Mouse (Mus musculus): Measurements from ENCODE around the gene Ldha. TPM values are rescaled to one million over a fixed set of nuclear protein-coding genes. Genes with fewer than 3 reads are reported as not detected.
A peak's percentile ranks its signal among the peaks of the same experiment; 100 is the strongest.

The Ldha gene
- total and polyA plus RNA-seq, 2 experiments, result 442 to 594 TPM

DNA sequence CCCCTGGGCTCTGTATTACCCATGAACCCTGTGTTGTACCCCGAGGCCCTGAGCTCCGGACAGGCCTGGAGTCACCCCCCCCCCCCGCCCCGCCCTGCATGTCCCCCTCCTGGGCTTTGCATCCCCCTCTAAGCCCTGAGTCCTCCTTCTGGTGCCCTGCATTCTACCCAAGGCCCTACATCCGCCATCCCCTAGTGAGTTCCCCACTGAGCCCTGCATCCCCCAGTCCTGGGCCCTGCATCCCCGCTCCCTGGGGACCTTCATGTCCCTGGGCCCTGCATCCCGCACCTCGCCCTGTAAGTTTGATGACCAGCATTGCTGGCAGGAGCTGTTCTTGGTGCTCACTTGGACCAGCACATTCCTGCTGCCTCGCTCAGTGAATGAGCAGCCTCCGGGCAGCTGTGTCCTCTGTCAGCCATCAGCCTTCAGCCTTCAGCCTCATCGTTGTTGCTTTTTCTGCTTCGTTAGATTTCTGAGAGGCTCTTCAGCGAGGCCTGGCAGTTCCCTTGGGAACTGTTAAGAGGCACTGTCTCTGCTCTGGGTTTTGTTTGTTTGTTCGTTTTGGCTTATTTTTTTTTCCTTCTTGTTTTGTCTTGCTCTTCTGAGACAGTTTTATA is 6.2 kb upstream of the Ldha start:
- Histone ChIP-seq H3K4me3 (ENCODE audit: insufficient read depth, low read depth, low read length) (no peak overlapping the region), H3K9ac (ENCODE audit: low read depth, low read length) (no peak overlapping the region), H3K4me1 (ENCODE audit: control insufficient read depth, insufficient read depth, low read length) (peaks cover 28% of the 10 kb centered on the region), H3K79me2 (ENCODE audit: control insufficient read depth, insufficient read depth, low read length) (no peaks in the 10 kb centered on the region), H3K27me3 (ENCODE audit: control insufficient read depth, insufficient read depth, low read length) (no peaks in the 10 kb centered on the region), H3K27ac (replicated peaks; ENCODE audit: insufficient read depth, low read depth, low read length) (no peak overlapping the region), H3K36me3 (ENCODE audit: control insufficient read depth, insufficient read depth, low read length) (no peaks in the 10 kb centered on the region)
- TF ChIP-seq CTCF (IDR thresholded peaks at IDR 0.05; ENCODE audit: low read depth, low read length) (no peak), POLR2A (IDR thresholded peaks at IDR 0.05; ENCODE audit: extremely low read depth, insufficient read depth, low read length) (no peak)
- WGBS, result 76% methylated on average over 13 of the region's 14 CpGs
- no peak for DNase-seq (ENCODE audit: extremely low read depth, low read depth, low spot score)

DNA sequence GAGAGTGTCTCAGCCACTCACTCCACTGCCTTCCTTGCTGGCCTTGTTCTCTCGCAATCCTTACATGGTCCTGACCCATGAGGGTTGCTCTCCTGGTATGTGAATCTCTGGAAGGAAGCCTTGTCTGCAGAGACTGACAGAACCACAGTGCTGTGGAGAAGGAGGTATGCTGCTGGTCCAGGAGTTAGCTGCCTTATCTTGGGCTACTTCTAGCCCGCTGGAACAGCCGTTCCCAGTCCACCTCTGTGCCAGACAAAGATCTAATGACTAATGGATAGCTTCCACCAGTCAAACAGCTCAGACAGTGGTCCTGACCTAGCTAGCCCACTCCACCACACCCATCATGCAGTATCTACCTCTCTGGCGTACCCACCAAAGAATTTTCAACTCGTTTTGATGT is 4.9 kb upstream of the Ldha start:
- TF ChIP-seq CTCF (IDR thresholded peaks at IDR 0.05; ENCODE audit: low read depth, low read length) (no peak), POLR2A (IDR thresholded peaks at IDR 0.05; ENCODE audit: extremely low read depth, insufficient read depth, low read length) (no peak)
- Histone ChIP-seq H3K79me2 (ENCODE audit: control insufficient read depth, insufficient read depth, low read length) (no peaks in the 10 kb centered on the region), H3K4me1 (ENCODE audit: control insufficient read depth, insufficient read depth, low read length) (peaks cover 26% of the 10 kb centered on the region), H3K9ac (ENCODE audit: low read depth, low read length) (no peak overlapping the region), H3K36me3 (ENCODE audit: control insufficient read depth, insufficient read depth, low read length) (no peaks in the 10 kb centered on the region), H3K4me3 (ENCODE audit: insufficient read depth, low read depth, low read length) (no peak overlapping the region), H3K27ac (replicated peaks; ENCODE audit: insufficient read depth, low read depth, low read length) (no peak overlapping the region), H3K27me3 (ENCODE audit: control insufficient read depth, insufficient read depth, low read length) (no peaks in the 10 kb centered on the region)
- DNase-seq (ENCODE audit: extremely low read depth, low read depth, low spot score), result no peak
- 89% methylated on average over 5 of the region's 5 CpGs for WGBS

DNA sequence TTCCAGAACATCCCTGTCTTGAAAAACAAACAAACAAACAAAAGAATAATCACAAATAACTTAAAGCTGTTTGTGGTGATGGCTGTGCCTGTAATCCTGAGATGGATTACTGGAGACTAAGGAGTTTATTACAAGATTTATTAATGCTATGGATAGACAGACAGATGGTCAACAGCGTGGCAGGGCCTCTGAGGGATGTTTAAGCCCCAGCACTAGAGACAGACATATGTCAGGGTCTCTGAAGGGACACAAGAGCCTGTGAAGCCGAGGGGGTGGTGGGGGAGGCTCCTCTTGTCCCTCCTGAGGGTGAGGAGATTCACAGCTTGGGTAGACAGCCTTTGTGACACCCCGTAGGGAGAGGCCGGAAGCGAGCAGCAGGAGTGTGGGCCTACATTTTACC is 4.2 kb upstream of the Ldha start:
- DNase-seq (ENCODE audit: extremely low read depth, low read depth, low spot score), result no peak
- Histone ChIP-seq H3K36me3 (ENCODE audit: control insufficient read depth, insufficient read depth, low read length) (no peaks in the 10 kb centered on the region), H3K27me3 (ENCODE audit: control insufficient read depth, insufficient read depth, low read length) (no peaks in the 10 kb centered on the region), H3K9ac (ENCODE audit: low read depth, low read length) (peak overlapping the region; percentile 28), H3K79me2 (ENCODE audit: control insufficient read depth, insufficient read depth, low read length) (no peaks in the 10 kb centered on the region), H3K27ac (replicated peaks; ENCODE audit: insufficient read depth, low read depth, low read length) (peak overlapping the region; percentile 47), H3K4me3 (ENCODE audit: insufficient read depth, low read depth, low read length) (peak overlapping the region; percentile 4; the same call in 1 of the 2 replicates), H3K4me1 (ENCODE audit: control insufficient read depth, insufficient read depth, low read length) (peaks cover 22% of the 10 kb centered on the region)
- WGBS, result 54% methylated on average over 5 of the region's 5 CpGs
- TF ChIP-seq CTCF (IDR thresholded peaks at IDR 0.05; ENCODE audit: low read depth, low read length) (no peak), POLR2A (IDR thresholded peaks at IDR 0.05; ENCODE audit: extremely low read depth, insufficient read depth, low read length) (no peak)

DNA sequence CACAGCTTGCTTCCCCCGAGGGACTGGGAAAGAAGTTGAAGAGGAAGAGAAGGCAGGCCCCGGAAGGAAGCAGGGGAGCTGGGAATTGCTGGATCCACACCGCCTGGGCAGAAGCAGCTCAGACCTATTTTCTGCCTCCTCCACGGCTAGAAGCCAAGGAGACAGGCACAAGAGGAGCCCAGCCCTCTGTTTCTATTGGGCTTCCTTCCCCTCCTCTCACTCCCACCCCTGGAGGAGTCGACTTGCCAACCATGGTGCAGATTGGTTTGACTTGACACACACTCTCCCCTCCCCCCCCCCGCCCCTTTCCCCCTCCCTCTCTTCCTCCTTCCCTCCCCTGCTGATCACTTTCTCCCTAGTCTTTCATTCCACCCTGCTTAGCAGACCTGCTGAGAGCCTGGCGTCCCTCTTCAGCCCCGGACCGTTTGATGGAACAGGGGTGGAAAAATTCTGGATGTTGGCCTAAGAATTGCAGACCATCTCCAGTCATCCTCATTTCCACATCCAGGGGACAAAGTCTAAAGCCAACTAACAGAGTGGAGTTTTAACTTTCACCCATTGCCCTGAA is 3.1 kb upstream of the Ldha start:
- Histone ChIP-seq H3K27ac (replicated peaks; ENCODE audit: insufficient read depth, low read depth, low read length) (peak overlapping the region; percentile 97), H3K27me3 (ENCODE audit: control insufficient read depth, insufficient read depth, low read length) (no peaks in the 10 kb centered on the region), H3K9ac (ENCODE audit: low read depth, low read length) (peak overlapping the region; percentile 72), H3K4me3 (ENCODE audit: insufficient read depth, low read depth, low read length) (peak overlapping the region; percentile 52), H3K4me1 (ENCODE audit: control insufficient read depth, insufficient read depth, low read length) (peaks cover 24% of the 10 kb centered on the region), H3K36me3 (ENCODE audit: control insufficient read depth, insufficient read depth, low read length) (no peaks in the 10 kb centered on the region), H3K79me2 (ENCODE audit: control insufficient read depth, insufficient read depth, low read length) (no peaks in the 10 kb centered on the region)
- TF ChIP-seq CTCF (IDR thresholded peaks at IDR 0.05; ENCODE audit: low read depth, low read length) (no peak), POLR2A (IDR thresholded peaks at IDR 0.05; ENCODE audit: extremely low read depth, insufficient read depth, low read length) (peak; percentile 29; the same call in 1 of the 2 replicates)
- 4% methylated on average over 9 of the region's 9 CpGs for whole genome bisulfite sequencing
- DNase-seq (ENCODE audit: extremely low read depth, low read depth, low spot score), result peak; percentile 94

GRCm38 (mm10) chr7:46838891-46839302 is 2.4 kb upstream of the Ldha start:
- Histone ChIP-seq H3K36me3 (ENCODE audit: control insufficient read depth, insufficient read depth, low read length) (no peaks in the 10 kb centered on the region), H3K27me3 (ENCODE audit: control insufficient read depth, insufficient read depth, low read length) (no peaks in the 10 kb centered on the region), H3K4me3 (ENCODE audit: insufficient read depth, low read depth, low read length) (no peak overlapping the region), H3K79me2 (ENCODE audit: control insufficient read depth, insufficient read depth, low read length) (no peaks in the 10 kb centered on the region), H3K9ac (ENCODE audit: low read depth, low read length) (peak overlapping the region; percentile 15; the same call in 1 of the 2 replicates), H3K4me1 (ENCODE audit: control insufficient read depth, insufficient read depth, low read length) (peaks cover 26% of the 10 kb centered on the region), H3K27ac (replicated peaks; ENCODE audit: insufficient read depth, low read depth, low read length) (peak overlapping the region; percentile 84)
- TF ChIP-seq CTCF (IDR thresholded peaks at IDR 0.05; ENCODE audit: low read depth, low read length) (no peak), POLR2A (IDR thresholded peaks at IDR 0.05; ENCODE audit: extremely low read depth, insufficient read depth, low read length) (no peak)
- peak; percentile 82 for DNase-seq (ENCODE audit: extremely low read depth, low read depth, low spot score)
- WGBS, result 1% methylated on average over 8 of the region's 8 CpGs

GRCm38 (mm10) chr7:46839446-46839845 is 1.8 kb upstream of the Ldha start:
- no peaks in the 10 kb centered on the region for H3K79me2 ChIP-seq (ENCODE audit: control insufficient read depth, insufficient read depth, low read length)
- H3K4me3 ChIP-seq (ENCODE audit: insufficient read depth, low read depth, low read length), result no peak overlapping the region
- H3K27me3 ChIP-seq (ENCODE audit: control insufficient read depth, insufficient read depth, low read length), result no peaks in the 10 kb centered on the region
- 8% methylated on average over 7 of the region's 7 CpGs for WGBS
- H3K36me3 ChIP-seq (ENCODE audit: control insufficient read depth, insufficient read depth, low read length), result no peaks in the 10 kb centered on the region
- H3K9ac ChIP-seq (ENCODE audit: low read depth, low read length), result no peak overlapping the region
- peaks cover 28% of the 10 kb centered on the region for H3K4me1 ChIP-seq (ENCODE audit: control insufficient read depth, insufficient read depth, low read length)
- no peak for TF ChIP-seq POLR2A (IDR thresholded peaks at IDR 0.05; ENCODE audit: extremely low read depth, insufficient read depth, low read length)
- TF ChIP-seq CTCF (IDR thresholded peaks at IDR 0.05; ENCODE audit: low read depth, low read length), result no peak
- peak overlapping the region; percentile 84 for H3K27ac ChIP-seq (replicated peaks; ENCODE audit: insufficient read depth, low read depth, low read length)
- peak; percentile 92 for DNase-seq (ENCODE audit: extremely low read depth, low read depth, low spot score)

Measured in liver, adult 2 months (tissue).